Mouse (Mus musculus) mouse trophoblast stem cell (cell line): ENCODE results near the gene Gm5565.
"Not testable (repeated sequence)": the region's sequence is repeated elsewhere in the genome, so short reads cannot be mapped to it uniquely, and the experiment has no call there.

Experiments used
- in situ Hi-C, 2 experiments: fragments of 300-500 bp; cut with MseI, MboI; formaldehyde crosslinking; loops; 2 replicates in 1 of 2; 3 replicates in 1 of 2; pipeline ENCODE4 v1.15.1; 2025

Gm5565 gene

DNA sequence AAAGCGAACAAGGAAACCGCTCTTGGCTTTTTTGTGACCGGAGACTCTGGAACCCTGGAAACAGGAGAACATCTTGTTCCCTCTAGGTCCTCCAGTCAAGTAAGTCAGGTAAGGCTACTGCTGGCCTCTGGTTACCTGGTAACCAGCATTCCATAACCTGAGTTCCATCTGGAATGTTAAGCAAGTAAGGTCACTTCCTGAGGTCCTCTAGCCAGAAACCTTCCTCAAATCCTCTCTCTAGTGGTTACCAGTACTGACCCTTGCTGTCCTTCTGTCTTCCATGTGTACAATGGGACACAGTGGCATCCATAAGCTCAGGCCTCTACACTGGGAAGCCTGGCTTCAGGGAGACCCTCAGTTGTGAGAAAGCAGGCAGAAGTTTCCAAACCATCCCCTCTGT is at the start of gene Gm5565:
Gm5565 (minus strand) TSS at position 101 of the 400 bp plus-strand sequence.
- in situ Hi-C loops: not testable (repeated sequence)

DNA sequence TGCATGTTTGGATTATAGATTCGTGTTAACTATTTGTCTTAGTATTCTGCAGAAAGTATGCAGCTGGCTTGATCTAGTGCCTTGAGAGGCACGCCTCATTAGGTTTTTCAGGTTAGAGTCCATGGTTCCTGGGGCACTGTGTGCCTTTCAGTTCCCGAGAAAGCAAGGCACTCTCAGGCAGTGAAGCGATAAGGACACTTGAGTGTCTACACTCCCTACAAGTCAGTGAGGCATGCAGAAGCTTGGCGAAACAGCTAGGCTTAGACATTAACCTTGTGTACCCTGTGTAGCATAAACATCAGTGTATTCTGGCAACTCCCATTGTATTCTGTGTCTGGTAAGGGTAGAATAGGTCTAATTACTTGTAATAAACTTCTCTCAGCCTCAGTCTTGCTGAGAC is 45.2 kb upstream of the Gm5565 start:
- in situ Hi-C loops: no loop called here

DNA sequence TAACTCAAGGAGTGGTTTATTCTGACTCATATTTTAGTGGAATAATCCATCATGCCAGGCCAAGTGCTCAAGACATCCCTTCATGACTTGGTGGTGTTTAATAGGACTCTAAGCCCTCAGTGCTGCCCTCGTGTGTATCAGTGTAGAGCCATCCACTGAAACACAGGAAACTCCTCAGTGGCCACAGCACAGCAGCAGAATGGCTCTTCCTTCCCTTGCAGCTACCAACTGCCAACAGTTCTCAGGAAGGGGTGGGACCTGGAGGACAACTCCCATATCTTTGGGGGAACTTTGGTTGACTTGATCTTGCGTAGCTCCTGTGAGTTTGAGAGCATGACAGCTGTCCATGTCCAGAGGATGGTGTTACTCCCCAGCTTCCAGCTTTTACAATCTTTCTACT is 43.6 kb upstream of the Gm5565 start:
- in situ Hi-C loops: no loop called here

DNA sequence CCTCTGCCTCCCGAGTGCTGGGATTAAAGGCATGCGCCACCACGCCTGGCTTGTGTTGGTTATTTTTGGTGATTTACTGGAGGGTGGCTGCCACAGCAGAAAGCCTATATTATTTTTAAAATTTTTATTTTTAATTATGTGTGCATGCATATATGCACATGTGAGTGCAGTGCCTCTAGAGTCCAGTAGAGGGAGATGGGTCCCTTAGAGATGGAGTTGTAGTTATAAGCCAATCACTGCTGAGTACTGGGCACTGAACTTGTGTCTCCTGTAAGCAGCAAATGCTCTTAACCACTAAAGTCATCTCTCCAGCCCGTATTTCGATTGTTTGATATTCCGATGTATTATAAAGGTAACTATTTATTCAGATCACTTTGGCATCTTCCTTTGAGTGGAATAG is 40.2 kb upstream of the Gm5565 start:
- in situ Hi-C loops: no loop called here

DNA sequence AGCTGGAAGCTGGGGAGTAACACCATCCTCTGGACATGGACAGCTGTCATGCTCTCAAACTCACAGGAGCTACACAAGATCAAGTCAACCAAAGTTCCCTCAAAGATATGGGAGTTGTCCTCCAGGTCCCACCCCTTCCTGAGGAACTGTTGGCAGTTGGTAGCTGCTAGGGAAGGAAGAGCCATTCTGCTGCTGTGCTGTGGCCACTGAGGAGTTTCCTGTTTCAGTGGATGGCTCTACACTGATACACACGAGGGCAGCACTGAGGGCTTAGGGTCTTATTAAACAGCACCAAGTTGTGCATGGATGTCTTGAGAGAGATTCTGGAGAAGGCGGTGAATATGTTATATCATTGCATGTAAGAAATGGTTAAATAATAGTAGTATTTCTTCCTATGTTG is 39.2 kb upstream of the Gm5565 start:
- in situ Hi-C loops: no loop called here

DNA sequence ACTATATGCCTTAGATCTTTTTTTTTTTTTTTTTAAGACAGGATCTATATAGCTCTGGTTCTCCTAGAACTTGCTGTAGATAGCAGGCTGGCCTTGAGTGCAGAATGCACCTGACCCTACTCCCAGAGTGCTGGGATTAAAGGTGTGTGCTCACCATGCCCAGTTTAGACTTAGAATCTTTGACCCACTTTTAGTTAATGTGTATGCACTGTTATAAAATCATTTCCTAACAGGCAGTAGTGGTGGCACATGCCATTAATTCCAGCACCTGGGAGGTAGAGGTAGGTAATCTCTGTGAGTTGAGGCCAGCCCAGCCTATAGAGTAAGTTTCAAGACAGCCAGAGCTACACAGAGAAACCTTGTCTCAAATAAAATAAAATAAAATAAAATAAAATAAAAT is 38.7 kb upstream of the Gm5565 start:
- in situ Hi-C loops: no loop called here

DNA sequence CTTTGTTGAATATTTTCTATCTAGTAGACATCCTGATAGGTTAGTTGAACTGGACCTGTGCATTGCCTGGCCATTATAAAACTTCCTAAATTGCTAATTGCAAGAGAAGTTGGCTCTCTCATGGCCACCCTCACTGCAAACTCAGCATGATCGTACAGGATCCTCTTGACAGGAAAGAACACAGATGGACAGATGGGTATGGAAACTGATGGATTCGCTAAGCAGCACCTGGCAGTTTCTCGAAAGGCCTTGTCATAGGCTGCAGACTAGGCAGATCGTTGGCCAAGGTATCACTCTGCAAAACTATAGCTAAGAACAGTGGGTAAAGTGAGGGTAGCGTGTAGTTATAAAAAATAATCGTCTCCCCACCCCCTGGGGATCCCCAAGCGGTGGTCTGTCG is 33.0 kb upstream of the Gm5565 start:
- in situ Hi-C loops: no loop called here

DNA sequence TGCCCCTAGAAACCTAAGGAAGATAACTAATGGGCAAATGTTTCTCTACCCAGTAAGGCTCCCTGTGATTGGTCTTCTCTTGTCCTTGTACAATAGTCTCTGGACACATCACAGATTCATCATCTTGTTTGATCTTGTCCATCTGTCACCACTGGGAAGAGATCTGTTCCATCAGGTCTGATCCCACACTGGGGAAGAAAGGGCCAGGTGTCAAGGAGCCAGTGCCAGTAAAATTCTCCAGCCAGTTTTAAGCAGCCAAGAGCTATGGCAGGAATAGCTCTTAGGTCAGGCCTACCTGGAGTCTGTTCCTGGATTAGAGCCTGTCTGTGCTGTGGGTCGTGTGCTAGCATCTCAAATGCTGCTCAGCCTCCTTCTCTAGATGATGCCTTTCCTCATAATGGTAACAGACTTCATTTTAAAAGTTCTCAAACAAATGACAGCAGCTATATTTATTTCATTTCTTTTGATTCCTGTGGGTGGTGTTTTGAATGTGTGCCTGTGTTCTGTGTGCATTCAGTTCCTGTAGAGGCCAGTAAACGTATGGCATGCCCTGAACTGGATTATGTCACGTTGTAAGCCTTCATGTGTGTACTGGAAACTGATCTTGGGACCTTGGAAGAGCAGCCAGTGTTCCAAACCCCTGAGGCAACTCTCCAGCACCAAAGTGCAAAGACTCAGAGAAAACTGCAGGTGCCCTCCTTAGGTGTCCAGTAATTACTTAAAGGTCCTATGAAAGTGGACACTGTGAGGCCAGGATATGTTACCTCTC is 30.3 kb upstream of the Gm5565 start:
- in situ Hi-C loops: no loop called here

DNA sequence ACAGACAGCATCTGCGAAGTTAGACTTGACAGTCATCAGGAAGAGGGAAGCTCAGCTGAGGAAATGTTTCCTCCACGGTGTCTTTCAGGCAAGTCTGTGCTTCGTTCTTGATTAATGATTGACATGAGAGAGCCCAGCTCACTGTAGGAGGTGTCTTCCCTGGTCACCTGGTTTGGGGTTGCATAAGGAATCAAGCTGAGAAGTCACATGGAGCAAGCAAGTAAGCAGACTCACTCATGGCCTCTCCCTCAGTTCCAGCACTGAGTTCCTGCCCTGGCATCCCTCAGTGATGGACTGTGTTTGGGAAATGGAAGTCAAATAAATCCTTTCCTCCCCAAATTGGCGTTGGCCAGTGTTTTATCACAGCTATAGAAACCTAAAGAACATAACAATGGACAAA is 29.8 kb upstream of the Gm5565 start:
- in situ Hi-C loops: no loop called here

DNA sequence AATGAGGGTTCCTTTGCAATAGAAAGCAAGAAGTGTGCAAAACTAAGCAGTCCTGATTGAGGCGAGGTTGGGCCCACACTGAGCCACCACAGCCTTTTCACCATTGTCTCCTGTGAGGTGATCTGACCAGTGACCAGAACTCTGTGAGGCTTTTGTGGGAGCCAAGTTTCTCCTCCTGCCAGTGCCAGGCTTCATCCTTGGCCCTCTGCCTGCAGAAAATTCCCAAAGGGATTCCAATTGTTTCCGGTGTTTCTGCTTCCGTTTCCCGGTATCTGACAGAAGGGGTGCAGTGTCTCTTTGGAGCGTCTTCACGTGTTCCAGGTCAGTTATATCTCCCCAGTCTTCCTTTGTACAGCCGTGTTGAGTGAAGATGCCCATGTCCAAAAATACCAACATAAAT is 28.4 kb upstream of the Gm5565 start:
- in situ Hi-C loops: loop anchor here in 1 of 2 experiments (10.0 kb wide), 1 partner anchor 116 kb away; no protein-coding TSS in a partner anchor

DNA sequence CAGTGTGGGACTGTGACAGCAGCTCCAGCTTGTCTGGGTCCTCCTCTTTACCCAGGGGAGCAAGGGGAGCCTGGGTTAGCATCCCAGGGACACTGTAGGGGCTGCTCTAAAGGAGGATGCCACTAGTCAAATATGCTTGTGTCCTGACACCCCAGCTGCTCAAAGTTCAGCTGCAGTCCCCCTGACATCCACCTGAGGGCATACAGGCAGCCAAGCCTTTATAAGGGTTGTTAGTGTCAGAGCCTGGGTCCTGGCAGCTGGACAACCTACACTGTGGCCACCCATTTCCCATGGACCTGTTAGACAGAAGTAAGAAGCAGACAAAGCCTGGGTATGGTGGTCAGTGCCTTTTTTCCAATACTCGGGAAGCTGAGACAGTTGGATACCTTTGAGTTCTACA is 27.8 kb upstream of the Gm5565 start:
- in situ Hi-C loops: loop anchor here in 1 of 2 experiments (10.0 kb wide), 1 partner anchor 117 kb away; no protein-coding TSS in a partner anchor

DNA sequence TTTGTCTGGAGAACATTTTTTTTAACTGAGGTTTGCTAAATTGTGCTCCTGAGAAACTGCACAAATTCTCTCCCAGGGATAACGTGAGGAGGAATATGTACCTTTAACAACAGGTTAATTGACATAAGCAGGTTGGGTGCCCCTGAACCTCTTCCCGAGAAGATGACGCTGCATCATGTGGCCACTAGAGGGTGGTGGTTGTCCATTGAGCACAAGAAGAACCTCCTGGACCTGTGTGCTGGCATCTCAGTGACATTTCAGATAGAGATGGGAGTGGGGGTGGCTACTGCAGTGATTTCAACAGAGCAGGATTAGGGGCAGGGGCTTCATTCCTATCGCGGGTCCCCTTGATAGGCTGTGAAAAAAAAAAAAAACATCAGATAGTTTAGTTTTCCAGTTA is 27.1 kb upstream of the Gm5565 start:
- in situ Hi-C loops: loop anchor here in 1 of 2 experiments (10.0 kb wide), 1 partner anchor 117 kb away; no protein-coding TSS in a partner anchor

DNA sequence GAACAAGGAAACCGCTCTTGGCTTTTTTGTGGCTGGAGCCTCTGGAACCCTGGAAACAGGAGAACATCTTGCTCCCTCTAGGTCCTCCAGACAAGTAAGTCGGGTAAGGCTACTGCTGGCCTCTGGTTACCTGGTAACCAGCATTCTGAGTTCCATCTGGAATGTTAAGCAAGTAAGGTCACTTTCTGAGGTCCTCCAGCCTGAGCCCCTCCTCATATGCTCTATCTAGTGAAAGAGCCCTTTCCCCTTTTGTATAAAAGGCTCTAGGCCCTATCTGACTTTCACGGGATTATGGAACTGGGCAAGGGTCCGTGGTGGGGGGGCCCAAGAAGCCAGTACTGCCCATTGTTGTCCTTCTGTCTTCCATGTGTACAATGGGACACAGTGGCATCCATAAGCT is 24.9 kb upstream of the Gm5565 start, which contains the start of gene 1700001J03Rik:
1700001J03Rik (minus strand) TSS at position 101 of the 400 bp plus-strand sequence.
- in situ Hi-C loops: loop anchor here in 1 of 2 experiments (10.0 kb wide), 1 partner anchor 120 kb away; no protein-coding TSS in a partner anchor

DNA sequence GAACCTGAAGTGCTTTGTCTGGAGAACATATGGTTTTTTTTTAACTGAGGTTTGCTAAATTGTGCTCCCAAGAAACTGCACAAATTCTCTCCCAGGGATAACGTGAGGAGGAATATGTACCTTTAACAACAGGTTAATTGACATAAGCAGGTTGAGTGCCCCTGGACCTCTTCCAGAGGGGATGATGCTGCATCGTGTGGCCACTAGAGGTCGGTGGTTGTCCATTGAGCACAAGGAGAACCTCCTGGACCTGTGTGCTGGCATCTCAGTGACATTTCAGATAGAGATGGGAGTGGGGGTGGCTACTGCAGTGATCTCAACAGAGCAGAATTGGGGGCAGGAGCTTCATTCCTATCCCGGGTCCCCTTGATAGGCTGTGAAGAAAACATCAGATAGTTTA is 12.4 kb upstream of the Gm5565 start:
- in situ Hi-C loops: not testable (repeated sequence)

DNA sequence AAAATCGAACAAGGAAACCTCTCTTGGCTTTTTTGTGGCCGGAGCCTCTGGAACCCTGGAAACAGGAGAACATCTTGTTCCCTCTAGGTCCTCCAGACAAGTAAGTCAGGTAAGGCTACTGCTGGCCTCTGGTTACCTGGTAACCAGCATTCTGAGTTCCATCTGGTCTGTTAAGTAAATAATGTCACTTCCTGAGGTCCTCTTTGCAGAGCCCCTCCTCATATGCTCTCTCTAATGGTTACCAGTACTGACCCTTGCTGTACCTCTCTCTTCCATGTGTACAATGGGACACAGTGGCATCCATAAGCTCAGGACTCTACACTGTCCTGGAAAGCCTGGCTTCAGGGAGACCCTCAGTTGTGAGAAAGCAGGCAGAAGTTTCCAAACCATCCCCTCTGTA is 10.3 kb upstream of the Gm5565 start, which contains the start of gene Gm6309:
Gm6309 (minus strand) TSS at position 101 of the 400 bp plus-strand sequence.
- in situ Hi-C loops: not testable (repeated sequence)

DNA sequence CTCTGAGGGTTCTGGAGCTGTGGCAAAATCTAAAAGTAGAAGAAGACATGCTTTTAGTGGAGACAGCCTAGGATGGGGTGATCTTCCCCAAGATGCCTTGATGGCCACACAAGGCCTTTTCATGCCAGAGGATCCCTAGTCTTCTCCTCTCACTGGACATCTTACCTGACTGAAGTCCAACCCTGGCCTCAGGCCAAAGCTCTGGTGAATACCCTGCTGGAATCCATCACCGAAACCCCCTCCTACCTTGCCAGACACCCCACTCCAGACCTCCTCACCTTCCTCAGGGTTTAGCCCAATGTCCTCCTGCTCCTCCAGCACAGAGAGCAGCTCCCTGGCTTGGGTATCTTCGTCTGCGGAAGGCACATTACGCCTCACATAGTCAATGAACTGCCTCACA is 2.0 kb downstream of the Gm5565 start:
- in situ Hi-C loops: not testable (repeated sequence)

DNA sequence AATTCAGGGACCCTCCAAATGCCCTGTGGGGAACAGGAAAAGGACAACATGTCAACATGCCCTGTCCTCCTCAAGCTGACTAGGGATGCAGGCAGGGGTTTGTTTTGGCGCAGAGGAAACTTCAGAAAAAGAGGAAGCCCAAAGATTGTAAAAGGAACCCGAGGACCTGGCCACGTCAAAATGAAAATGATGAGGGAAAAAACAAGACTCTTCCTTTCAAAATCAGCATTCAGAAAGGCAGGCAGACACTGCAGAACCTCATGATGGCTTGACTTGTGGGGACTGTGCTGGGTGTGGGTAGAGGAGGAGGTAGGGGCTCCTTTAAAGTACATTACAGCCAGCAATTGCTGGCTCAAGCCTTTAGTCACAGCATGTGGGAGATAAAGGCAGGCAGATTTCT is 9.9 kb downstream of the Gm5565 start:
- in situ Hi-C loops: no loop called here

DNA sequence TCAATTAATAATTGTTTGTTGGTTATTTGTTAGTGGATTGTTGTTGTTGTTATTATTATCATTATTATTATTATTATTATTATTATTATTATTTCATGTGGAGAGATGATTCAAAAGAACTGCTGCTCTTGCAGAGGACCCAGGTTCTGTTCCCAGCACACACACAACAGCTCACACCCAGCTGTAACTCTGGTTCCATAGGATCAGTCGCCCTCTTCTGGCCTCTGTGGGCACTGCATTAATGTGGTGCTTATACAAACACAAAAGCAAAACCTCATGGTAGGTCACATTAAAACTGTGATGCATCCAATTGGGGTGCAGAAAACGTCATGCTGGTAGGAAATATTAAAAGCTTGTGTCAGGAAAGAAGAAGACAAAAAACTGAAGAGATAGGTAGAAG is 12.4 kb downstream of the Gm5565 start:
- in situ Hi-C loops: loop anchor here (5.0 kb wide), 1 partner anchor 419 kb away; no protein-coding TSS in a partner anchor
